23 mouse cellular contexts compared by ENCODE assay signal in the genomic region with DNA sequence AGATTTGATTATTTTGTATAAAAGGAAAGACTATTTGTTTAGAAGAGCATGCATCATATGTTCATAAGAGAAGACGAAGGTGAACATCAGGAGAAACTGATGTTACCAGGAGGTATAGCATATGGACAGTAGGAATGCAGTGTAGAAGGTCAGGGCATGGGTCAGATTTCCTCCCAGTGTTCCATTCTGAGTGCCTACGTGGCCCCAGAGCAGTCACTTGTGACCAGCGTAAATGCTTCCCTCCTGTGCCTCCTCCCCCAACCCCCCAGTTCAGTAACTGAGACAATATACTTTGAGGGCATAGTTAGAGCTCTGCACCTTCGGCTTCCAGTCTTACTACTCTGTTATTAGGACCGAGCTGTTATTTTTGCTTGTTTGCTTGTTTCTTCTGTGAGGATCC. TPM values are rescaled to one million over a fixed set of nuclear protein-coding genes. Genes with fewer than 3 reads are reported as not detected.
DNase-seq lines count a peak whose midpoint lies in the region; ATAC-seq and TF ChIP-seq lines count a peak whose summit lies in the region.
"Had no signal": no experiment of that assay in that cellular context is flagged by ENCODE, and none has a peak within 500 bp of the region (broad histone marks: within the 10 kb centered on the region; RNA-seq: fewer than 3 reads in every experiment).

No protein-coding gene starts in this region.

- DNase-seq in intestine, embryonic 14.5 days (ENCODE audit: low spot score), result peak; percentile 37
- DNase-seq in kidney, postnatal 36 days, result no peak
- no peak for DNase-seq in kidney, adult 2 months
- no peak for DNase-seq in kidney, postnatal 4 days
- DNase-seq: adrenal gland, adult 2 months; adrenal gland, adult 8-10 months; adrenal gland, postnatal 10 days; adrenal gland, postnatal 14 days; adrenal gland, postnatal 25 days; adrenal gland, postnatal 36 days; B cell, adult 2 months; cerebellum, adult 11 months; cerebellum, adult 11-12 months had no signal

- H3K27me3 ChIP-seq in intestine, embryonic 14.5 days (replicated peaks; ENCODE audit: control insufficient read depth, insufficient read depth, low read length), result no peaks in the 10 kb centered on the region
- H3K27me3 ChIP-seq in intestine, embryonic 15.5 days (replicated peaks), result no peaks in the 10 kb centered on the region
- no peaks in the 10 kb centered on the region for H3K27me3 ChIP-seq in kidney, embryonic 14.5 days (ENCODE audit: control insufficient read depth, insufficient read depth, low read length)
- no peaks in the 10 kb centered on the region for H3K27me3 ChIP-seq in kidney, embryonic 15.5 days
- H3K27me3 ChIP-seq in kidney, adult 2 months (replicated peaks; ENCODE audit: control insufficient read depth, insufficient read depth, low read length), result no peaks in the 10 kb centered on the region
- no peaks in the 10 kb centered on the region for H3K27me3 ChIP-seq in kidney, embryonic 16.5 days (ENCODE audit: insufficient read depth, low read length)
- H3K27me3 ChIP-seq: CH12.LX had no signal

- WGBS in intestine, embryonic 14.5 days, result 74% methylated on average over 5 of the region's 5 CpGs
- WGBS in intestine, embryonic 15.5 days, result 71% methylated on average over 5 of the region's 5 CpGs
- WGBS in kidney, embryonic 14.5 days, result 42% methylated on average over 5 of the region's 5 CpGs
- 39% methylated on average over 5 of the region's 5 CpGs for WGBS in kidney, embryonic 15.5 days
- whole genome bisulfite sequencing in kidney, adult 2 months, result 66% methylated on average over 5 of the region's 5 CpGs
- WGBS in kidney, embryonic 16.5 days, result 47% methylated on average over 5 of the region's 5 CpGs

- no peak overlapping the region for H3K4me2 ChIP-seq in intestine, embryonic 14.5 days (ENCODE audit: low read length)
- H3K4me2 ChIP-seq in intestine, embryonic 15.5 days (replicated peaks), result no peak overlapping the region
- no peak overlapping the region for H3K4me2 ChIP-seq in kidney, embryonic 14.5 days (replicated peaks; ENCODE audit: low read depth, low read length)
- H3K4me2 ChIP-seq in kidney, embryonic 15.5 days, result no peak overlapping the region
- H3K4me2 ChIP-seq in kidney, embryonic 16.5 days (replicated peaks; ENCODE audit: low read depth, low read length), result no peak overlapping the region

- no peak overlapping the region for H3K27ac ChIP-seq in intestine, embryonic 14.5 days (ENCODE audit: low read depth)
- no peak overlapping the region for H3K27ac ChIP-seq in intestine, embryonic 15.5 days
- no peak overlapping the region for H3K27ac ChIP-seq in kidney, embryonic 14.5 days (ENCODE audit: low read depth, low read length)
- H3K27ac ChIP-seq in kidney, embryonic 15.5 days, result no peak overlapping the region
- H3K27ac ChIP-seq in kidney, adult 2 months (ENCODE audit: insufficient read depth, low read depth, low read length), result no peak overlapping the region
- no peak overlapping the region for H3K27ac ChIP-seq in kidney, embryonic 16.5 days (ENCODE audit: low read length)

- H3K9ac ChIP-seq in intestine, embryonic 14.5 days (ENCODE audit: low read length), result no peak overlapping the region
- H3K9ac ChIP-seq in intestine, embryonic 15.5 days, result no peak overlapping the region
- no peak overlapping the region for H3K9ac ChIP-seq in kidney, embryonic 14.5 days (ENCODE audit: low read depth, low read length)
- no peak overlapping the region for H3K9ac ChIP-seq in kidney, embryonic 15.5 days
- H3K9ac ChIP-seq in kidney, embryonic 16.5 days (replicated peaks; ENCODE audit: low read length), result no peak overlapping the region

- H3K36me3 ChIP-seq in intestine, embryonic 14.5 days (ENCODE audit: control insufficient read depth, insufficient read depth, low read length), result no peaks in the 10 kb centered on the region
- no peaks in the 10 kb centered on the region for H3K36me3 ChIP-seq in intestine, embryonic 15.5 days
- no peaks in the 10 kb centered on the region for H3K36me3 ChIP-seq in kidney, embryonic 14.5 days (ENCODE audit: control insufficient read depth, insufficient read depth, low read length)
- H3K36me3 ChIP-seq in kidney, embryonic 15.5 days, result no peaks in the 10 kb centered on the region
- H3K36me3 ChIP-seq in kidney, adult 2 months (ENCODE audit: control insufficient read depth, insufficient read depth, low read length), result no peaks in the 10 kb centered on the region
- H3K36me3 ChIP-seq in kidney, embryonic 16.5 days (ENCODE audit: insufficient read depth, low read length), result no peaks in the 10 kb centered on the region
- H3K36me3 ChIP-seq: G1E had no signal

- no peaks in the 10 kb centered on the region for H3K9me3 ChIP-seq in intestine, embryonic 14.5 days (ENCODE audit: control insufficient read depth, low read length)
- H3K9me3 ChIP-seq in intestine, embryonic 15.5 days, result no peaks in the 10 kb centered on the region
- no peaks in the 10 kb centered on the region for H3K9me3 ChIP-seq in kidney, embryonic 14.5 days (ENCODE audit: control insufficient read depth, low read length)
- no peaks in the 10 kb centered on the region for H3K9me3 ChIP-seq in kidney, embryonic 15.5 days (replicated peaks)
- H3K9me3 ChIP-seq in kidney, embryonic 16.5 days (ENCODE audit: low read length), result no peaks in the 10 kb centered on the region

- no peak overlapping the region for H3K4me3 ChIP-seq in intestine, embryonic 14.5 days (ENCODE audit: low read depth, low read length)
- H3K4me3 ChIP-seq in intestine, embryonic 15.5 days (replicated peaks), result no peak overlapping the region
- H3K4me3 ChIP-seq in kidney, embryonic 14.5 days (ENCODE audit: low read length), result no peak overlapping the region
- no peak overlapping the region for H3K4me3 ChIP-seq in kidney, embryonic 15.5 days (replicated peaks)
- H3K4me3 ChIP-seq in kidney, adult 2 months (ENCODE audit: insufficient read depth, low read depth, low read length), result no peak overlapping the region
- no peak overlapping the region for H3K4me3 ChIP-seq in kidney, embryonic 16.5 days (ENCODE audit: low read length)

- TF ChIP-seq CTCF in kidney, adult 2 months (conservative IDR thresholded peaks at IDR 0.05; ENCODE audit: insufficient read depth, insufficient read length, low read depth, low read length), result no peak

- 0 out of 2 replicates have a peak, but pooled peaks cover 3% of the 10 kb centered on the region for H3K4me1 ChIP-seq in intestine, embryonic 14.5 days (replicated peaks; ENCODE audit: control insufficient read depth, insufficient read depth, low read length)
- no peaks in the 10 kb centered on the region for H3K4me1 ChIP-seq in intestine, embryonic 15.5 days (replicated peaks)
- 0 out of 2 replicates have a peak, but pooled peaks cover 5% of the 10 kb centered on the region for H3K4me1 ChIP-seq in kidney, embryonic 14.5 days (ENCODE audit: control insufficient read depth, insufficient read depth, low read length)
- H3K4me1 ChIP-seq in kidney, embryonic 15.5 days, result peaks cover 8% of the 10 kb centered on the region; the same call in 1 of the 2 replicates
- no peaks in the 10 kb centered on the region for H3K4me1 ChIP-seq in kidney, adult 2 months (ENCODE audit: control insufficient read depth, insufficient read depth, low read length)
- peaks cover 7% of the 10 kb centered on the region for H3K4me1 ChIP-seq in kidney, embryonic 16.5 days (ENCODE audit: insufficient read depth, low read length)

- no peak for TF ChIP-seq POLR2A in kidney, adult 2 months (IDR thresholded peaks at IDR 0.05; ENCODE audit: low read depth, low read length)

- no peak for ATAC-seq in intestine, embryonic 14.5 days (replicated peaks; ENCODE audit: low FRiP score, low TSS enrichment, low read depth)
- no peak for ATAC-seq in intestine, embryonic 15.5 days
- peak; percentile 43; the same call in 1 of the 2 replicates for ATAC-seq in kidney, embryonic 14.5 days (ENCODE audit: low FRiP score, low TSS enrichment)
- ATAC-seq in kidney, embryonic 15.5 days (replicated peaks; ENCODE audit: low FRiP score), result peak; percentile 81
- ATAC-seq in kidney, embryonic 16.5 days (ENCODE audit: low FRiP score, low TSS enrichment), result peak; percentile 82; the same call in 1 of the 2 replicates
- ATAC-seq: activated CD4-positive, CD25-positive, alpha-beta regulatory T cell, adult 4 months; CD4-positive, CD25-positive, alpha-beta regulatory T cell, adult 4 months; Patski had no signal

RNA-seq across cellular contexts. Expression of a gene that starts 17.8 kb away (rescaled TPM):
- 17.1 and 17.5 TPM in 2 replicates for polyA plus RNA-seq in intestine, embryonic 14.5 days (2014; fragmentation: Nextera tagmentation; extraction: Ambion mirVana)
- 16.7 and 18.4 TPM in 2 replicates for polyA plus RNA-seq in intestine, embryonic 15.5 days (2015; fragmentation: Nextera tagmentation; extraction: Ambion mirVana)
- polyA plus RNA-seq in kidney, embryonic 14.5 days (2014; fragmentation: Nextera tagmentation; extraction: Ambion mirVana), result 11.4 and 16.5 TPM in 2 replicates
- 16.6 and 16.8 TPM in 2 replicates for polyA plus RNA-seq in kidney, embryonic 15.5 days (2015; fragmentation: Nextera tagmentation; extraction: Ambion mirVana)
- 12.3 and 13.0 TPM in 2 replicates for polyA plus RNA-seq in kidney, adult 2 months (2012; rRNA removed)
- 19.6 and 22.3 TPM in 2 replicates for polyA plus RNA-seq in kidney, embryonic 16.5 days (2015; fragmentation: Nextera tagmentation; extraction: Ambion mirVana)
- polyA plus RNA-seq: activated CD4-positive, CD25-positive, alpha-beta regulatory T cell, adult 4 months; C2C12; CD4-positive, CD25-positive, alpha-beta regulatory T cell, adult 4 months; G1E had no signal

Comparison
In these comparisons a context has a peak if more than half of its experiments do, and no peak if none do; other contexts are left out.
1. ATAC-seq: peak in kidney, embryonic 14.5 days (single experiment), kidney, embryonic 15.5 days (single experiment) and kidney, embryonic 16.5 days (single experiment); none in intestine, embryonic 14.5 days (single experiment) and intestine, embryonic 15.5 days (single experiment).